Mouse (Mus musculus): ENCODE measurements around the gene Gm648. TPM values are rescaled to one million over a fixed set of nuclear protein-coding genes. Genes with fewer than 3 reads are reported as not detected.
"Not testable (repeated sequence)": the region's sequence is repeated elsewhere in the genome, so short reads cannot be mapped to it uniquely, and the experiment has no call there.

The Gm648 gene
- not detected for total RNA-seq (2021)

- intact Hi-C loops (cut with DNase I) = no loop called here
- no peak for DNase-seq
Observed at GRCm38 (mm10) chrX:56549506-56549905, at the start of gene Gm648. TSS of gene Gm648 (minus strand) at chrX:56549606.

GRCm38 (mm10) chrX:56597887-56598640 is 48.7 kb upstream of the Gm648 start, which contains the start of gene Mmgt1:
TSS of gene Mmgt1 (minus strand) at chrX:56598069.
- intact Hi-C loops (cut with DNase I) = no loop called here

GRCm38 (mm10) chrX:56597219-56597886 is 47.9 kb upstream of the Gm648 start:
- intact Hi-C loops (cut with DNase I) = no loop called here
- peak; percentile 16 for DNase-seq

More at GRCm38 (mm10) chrX:56597887-56598640, 48.7 kb upstream of the Gm648 start, which contains the start of gene Mmgt1:
- DNase-seq = peak; percentile 93

GRCm38 (mm10) chrX:56578200-56578599 is 28.8 kb upstream of the Gm648 start:
- DNase-seq = no peak
- intact Hi-C loops (cut with DNase I) = no loop called here

GRCm38 (mm10) chrX:56572465-56572864 is 23.1 kb upstream of the Gm648 start:
- intact Hi-C loops (cut with DNase I) = no loop called here
- DNase-seq = peak; percentile 7

- no peak for DNase-seq
- intact Hi-C loops (cut with DNase I) = no loop called here
Observed at GRCm38 (mm10) chrX:56553584-56553983, 4.2 kb upstream of the Gm648 start.

- intact Hi-C loops (cut with DNase I) = no loop called here
- DNase-seq = peak; percentile 33
Observed at GRCm38 (mm10) chrX:56537162-56537561, 12.2 kb downstream of the Gm648 start.

- peak; percentile 57 for DNase-seq
- intact Hi-C loops (cut with DNase I) = no loop called here
Observed at GRCm38 (mm10) chrX:56531266-56531665, 18.1 kb downstream of the Gm648 start.

GRCm38 (mm10) chrX:56524442-56524841 is 25.0 kb downstream of the Gm648 start, which contains the start of gene Gm10477:
TSS of gene Gm10477 (plus strand) at chrX:56524742.
- DNase-seq; intact Hi-C loops (cut with DNase I): not testable (repeated sequence)

- intact Hi-C loops (cut with DNase I) = no loop called here
- DNase-seq = peak; percentile 24
Observed at GRCm38 (mm10) chrX:56497241-56497640, 52.2 kb downstream of the Gm648 start.

Small RNA genes within 50 kb of the gene (microRNA-seq; reads per million reads assigned to microRNA genes)
- not detected for gene Mir5116

Other genes starting within 250 kb of the Gm648 start
- gene Zfp449, start 203.2 kb downstream of the Gm648 start, total RNA-seq (2021) = 1 to 10 TPM; 5.6 to 5.7 TPM
- 10 to 100 TPM; 35.4 to 37.0 TPM for gene Smim10l2a, start 175.0 kb downstream of the Gm648 start, total RNA-seq (2021)
- gene Gm2174, start 101.6 kb downstream of the Gm648 start, total RNA-seq (2021) = not detected
- gene Ints6l, start 94.7 kb downstream of the Gm648 start, total RNA-seq (2021) = 10 to 100 TPM; 26.8 to 27.0 TPM
- gene Gm10477, start 24.9 kb downstream of the Gm648 start, total RNA-seq (2021) = not detected
- gene Mmgt1, start 48.5 kb upstream of the Gm648 start, total RNA-seq (2021) = 10 to 100 TPM; 37.0 to 37.2 TPM
- 100 to 1,000 TPM; 103 to 116 TPM for gene Slc9a6, start 60.2 kb upstream of the Gm648 start, total RNA-seq (2021)
- 100 to 1,000 TPM; 153 to 169 TPM for gene Fhl1, start 182.2 kb upstream of the Gm648 start, total RNA-seq (2021)

Measured in left cerebral cortex, postnatal 4 days (tissue).